Mouse (Mus musculus) limb, embryonic 12.5 days (tissue): Measurements from ENCODE around the gene Meltf. TPM values are rescaled to one million over a fixed set of nuclear protein-coding genes. Genes with fewer than 3 reads are reported as not detected.

ENCODE experiments used
- ATAC-seq: fragments of 200-750 bp; cut with Nextera tagmentation; 2 replicates; pipeline ENCODE4 v1.8.0; 2017; ENCODE audit warnings: low read depth, moderate TSS enrichment; ENCODE audit not compliant: insufficient number of reproducible peaks, insufficient read depth, low FRiP score, low TSS enrichment
- H3K27ac ChIP-seq: fragments of 300-500 bp; sonication (generic); 2 replicates; pipeline ENCODE4 v1.5.1; 2016; ENCODE audit warnings: mild to moderate bottlenecking, moderate library complexity
- H3K27me3 ChIP-seq: fragments of 300-500 bp; sonication (generic); 2 replicates; pipeline ENCODE4 v1.6.1; 2016; ENCODE audit warnings: mild to moderate bottlenecking, moderate library complexity
- H3K36me3 ChIP-seq: fragments of 300-500 bp; sonication (generic); 2 replicates; pipeline ENCODE4 v1.6.1; 2016; ENCODE audit warnings: mild to moderate bottlenecking, moderate library complexity
- H3K4me1 ChIP-seq: fragments of 300-500 bp; sonication (generic); replicated peaks from 2 replicates; pipeline ENCODE4 v1.6.1; 2016
- H3K4me2 ChIP-seq: fragments of 300-500 bp; sonication (generic); 2 replicates; pipeline ENCODE4 v1.6.1; 2016; ENCODE audit warnings: mild to moderate bottlenecking, moderate library complexity
- H3K4me3 ChIP-seq: fragments of 300-500 bp; sonication (generic); replicated peaks from 2 replicates; pipeline ENCODE4 v1.5.1; 2016; ENCODE audit warnings: mild to moderate bottlenecking
- H3K9ac ChIP-seq: fragments of 300-500 bp; sonication (generic); replicated peaks from 2 replicates; pipeline ENCODE4 v1.6.1; 2016; ENCODE audit warnings: mild to moderate bottlenecking, moderate library complexity
- H3K9me3 ChIP-seq: fragments of 300-500 bp; sonication (generic); 2 replicates; pipeline ENCODE4 v1.6.1; 2016; ENCODE audit warnings: mild to moderate bottlenecking, moderate library complexity
- WGBS: fragments of 180-500 bp; shearing (Covaris S2); methylation state at CpG from one replicate; pipeline ENCODE4 v1.1.7; 2016; 5-methylcytosine and 5-hydroxymethylcytosine counted together
- polyA plus RNA-seq: library from polyadenylated mRNA; unstranded; fragments of >200 nt; fragmentation: Nextera tagmentation; extraction: Ambion mirVana; gene quantifications from 2 replicates; pipeline ENCODE4 v1.2.1, GENCODE M21; 2016

Gene Meltf
- polyA plus RNA-seq, 1 experiment from 2014 or later: 0.70 TPM

DNA sequence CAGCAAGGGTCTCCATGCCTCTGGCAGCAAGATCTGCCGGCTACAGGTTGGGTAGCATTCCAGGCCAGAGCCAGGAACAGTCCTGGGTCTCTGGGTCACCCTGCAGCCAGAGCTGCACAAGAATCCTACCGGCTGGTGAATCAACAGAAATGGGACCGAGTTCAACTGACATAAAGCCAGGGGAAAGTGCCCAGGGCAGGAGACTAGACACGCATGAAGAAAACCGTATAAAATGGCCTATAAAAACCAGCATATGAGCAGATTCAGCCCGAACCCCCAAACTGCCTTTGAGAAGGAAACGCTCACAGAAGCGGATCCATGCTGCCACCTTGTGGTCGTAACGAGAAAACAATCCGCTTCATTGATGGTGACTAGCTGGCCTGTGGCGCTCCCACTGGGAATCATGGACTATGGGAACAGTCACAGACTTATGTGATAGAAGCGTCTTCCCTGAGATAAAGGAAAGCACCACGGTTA, 39.7 kb downstream of the Meltf start:
- H3K9ac ChIP-seq: no peak overlapping the region
- peak; percentile 47; the same call in 1 of the 2 replicates for ATAC-seq
- H3K27me3 ChIP-seq: no peaks in the 10 kb centered on the region
- H3K4me2 ChIP-seq: peak overlapping the region; percentile 40
- H3K27ac ChIP-seq: no peak overlapping the region
- no peak overlapping the region for H3K4me3 ChIP-seq
- no peaks in the 10 kb centered on the region for H3K9me3 ChIP-seq
- no peaks in the 10 kb centered on the region for H3K36me3 ChIP-seq
- 7% methylated on average over 14 of the region's 14 CpGs for WGBS
- peaks cover 3% of the 10 kb centered on the region; the same call in 1 of the 2 replicates for H3K4me1 ChIP-seq

DNA sequence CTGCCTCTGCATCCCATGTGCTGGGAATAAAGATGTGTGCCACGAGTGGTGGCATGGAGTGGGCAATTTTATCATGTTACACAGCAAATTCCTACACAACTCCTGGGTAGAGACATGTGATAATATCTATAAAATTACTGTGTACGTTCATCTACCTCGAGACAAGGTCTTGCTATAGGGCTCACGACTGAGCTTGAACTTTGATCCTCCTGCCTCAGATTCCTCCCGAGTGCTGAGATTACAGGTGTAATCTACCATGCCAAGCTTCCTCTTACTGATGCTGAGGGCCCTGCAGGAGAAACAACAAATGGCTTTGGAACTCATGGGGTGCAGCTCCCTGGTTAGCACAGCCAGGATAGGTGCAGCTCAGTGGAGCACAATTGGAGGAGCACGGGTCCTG, 45.8 kb downstream of the Meltf start:
- Histone ChIP-seq H3K27me3 (no peaks in the 10 kb centered on the region), H3K4me2 (no peak overlapping the region), H3K9ac (no peak overlapping the region), H3K9me3 (no peaks in the 10 kb centered on the region), H3K27ac (no peak overlapping the region), H3K4me3 (no peak overlapping the region), H3K36me3 (no peaks in the 10 kb centered on the region), H3K4me1 (no peaks in the 10 kb centered on the region)
- ATAC-seq: no peak
- WGBS: 82% methylated on average over 6 of the region's 6 CpGs

DNA sequence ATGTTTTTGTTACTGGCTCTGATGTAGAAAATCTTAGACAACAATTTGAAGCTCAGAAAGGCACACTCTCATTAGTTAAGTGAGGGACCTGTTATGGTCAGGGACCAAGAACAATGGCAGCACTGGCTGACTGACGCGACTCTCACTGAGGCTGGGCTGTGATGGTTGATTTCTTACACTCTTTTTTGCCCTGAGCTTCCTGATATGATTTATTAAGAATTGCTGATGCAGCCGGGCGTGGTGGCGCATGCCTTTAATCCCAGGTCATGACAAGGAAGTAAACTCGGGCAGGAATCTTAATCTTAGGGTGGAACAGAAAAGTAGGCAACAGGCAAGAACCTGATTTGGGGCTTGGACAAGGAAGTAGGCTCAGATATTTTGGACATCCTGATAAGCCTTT, 47.5 kb downstream of the Meltf start:
- 87% methylated on average over 6 of the region's 6 CpGs for WGBS
- no peak overlapping the region for H3K9ac ChIP-seq
- no peak for ATAC-seq

DNA sequence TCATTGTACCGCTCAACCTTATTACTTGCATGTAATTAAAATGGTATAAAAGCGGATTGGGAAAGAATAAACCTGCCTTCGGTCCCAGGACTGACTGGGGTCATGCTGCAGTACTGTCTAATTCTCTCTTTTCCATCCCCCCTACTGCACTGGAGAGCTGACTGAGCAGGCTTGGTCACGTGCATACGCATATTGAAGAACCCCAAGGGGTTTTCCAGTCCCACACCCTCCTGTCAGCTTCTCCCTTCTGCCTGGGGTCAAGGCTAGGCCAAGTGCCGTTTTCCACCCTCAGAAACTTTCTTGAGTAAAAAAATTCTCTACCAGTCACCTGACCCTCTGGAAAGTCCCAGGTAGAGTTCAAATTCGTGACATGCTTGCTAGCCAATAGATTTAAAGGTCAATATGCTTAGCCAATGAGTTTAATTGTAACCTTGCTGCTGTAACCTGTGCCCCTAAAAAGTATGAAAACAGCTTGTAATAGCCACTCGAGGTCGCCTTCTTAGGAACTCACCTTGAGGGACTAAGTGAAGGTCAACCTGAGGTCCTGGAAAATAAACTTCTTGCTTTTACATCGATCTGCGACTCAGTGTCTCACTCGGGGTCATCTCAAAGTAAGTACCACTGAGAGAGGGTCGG, 48.1 kb downstream of the Meltf start:
- 82% methylated on average over 13 of the region's 13 CpGs for WGBS
- no peak for ATAC-seq
- no peak overlapping the region for H3K4me2 ChIP-seq

More for the DNA sequence above, 47.5 kb downstream of the Meltf start:
- H3K4me2 ChIP-seq: no peak overlapping the region
- peaks cover 7% of the 10 kb centered on the region; the same call in 1 of the 2 replicates for H3K27me3 ChIP-seq
- H3K4me3 ChIP-seq: no peak overlapping the region
- no peak overlapping the region for H3K27ac ChIP-seq
- H3K4me1 ChIP-seq: no peaks in the 10 kb centered on the region
- H3K36me3 ChIP-seq: no peaks in the 10 kb centered on the region
- H3K9me3 ChIP-seq: no peaks in the 10 kb centered on the region

DNA sequence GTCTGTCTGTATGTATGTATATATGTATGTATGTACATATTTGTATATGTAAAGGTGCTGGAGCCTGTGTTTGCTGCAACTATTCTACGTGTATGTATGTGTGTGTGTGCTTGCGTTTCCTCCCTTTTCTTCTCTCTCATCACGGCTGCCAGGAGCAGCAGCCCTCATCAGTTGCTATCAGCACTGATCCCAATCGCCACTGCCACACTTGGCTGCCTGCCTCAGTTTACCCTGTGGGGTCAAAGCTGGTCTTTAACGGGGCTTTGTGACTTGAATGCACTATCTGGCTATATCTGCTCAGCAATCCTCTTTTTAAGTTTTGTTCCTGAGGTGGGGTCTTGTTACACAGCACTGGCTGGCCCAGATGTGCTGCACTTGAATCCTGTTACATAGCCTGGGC, 48.8 kb downstream of the Meltf start:
- no peaks in the 10 kb centered on the region for H3K36me3 ChIP-seq
- no peak overlapping the region for H3K4me2 ChIP-seq
- no peak overlapping the region for H3K9ac ChIP-seq
- WGBS: 83% methylated on average over 5 of the region's 5 CpGs
- no peak overlapping the region for H3K4me3 ChIP-seq
- no peak overlapping the region for H3K27ac ChIP-seq
- no peaks in the 10 kb centered on the region for H3K9me3 ChIP-seq
- H3K27me3 ChIP-seq: peaks cover 16% of the 10 kb centered on the region
- H3K4me1 ChIP-seq: no peaks in the 10 kb centered on the region
- ATAC-seq: no peak

More for the DNA sequence above, 48.1 kb downstream of the Meltf start:
- Histone ChIP-seq H3K27me3 (peaks cover 9% of the 10 kb centered on the region; the same call in 1 of the 2 replicates), H3K9me3 (no peaks in the 10 kb centered on the region), H3K9ac (no peak overlapping the region), H3K27ac (no peak overlapping the region), H3K4me1 (no peaks in the 10 kb centered on the region), H3K36me3 (no peaks in the 10 kb centered on the region), H3K4me3 (no peak overlapping the region)

DNA sequence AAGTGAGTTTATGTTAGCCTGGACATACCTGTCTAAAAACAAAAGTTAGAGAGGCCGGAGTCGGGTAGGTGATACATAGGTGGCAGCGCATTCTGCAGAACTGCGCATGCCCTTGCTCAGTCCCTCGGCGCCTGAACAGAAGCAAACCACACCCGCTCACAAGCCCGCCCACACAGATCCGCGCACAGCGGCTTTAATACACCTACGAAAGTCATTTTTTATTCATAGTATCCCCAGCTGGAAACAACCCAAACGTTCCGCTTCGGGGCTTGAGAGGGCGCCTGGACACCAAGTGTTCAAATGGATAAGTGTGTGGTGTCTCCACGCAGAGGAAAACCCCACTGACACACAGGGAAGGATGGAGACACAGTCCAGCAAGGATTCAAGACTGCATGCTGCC, 52.7 kb downstream of the Meltf start:
- 52% methylated on average over 17 of the region's 17 CpGs for WGBS
- ATAC-seq: no peak
- no peaks in the 10 kb centered on the region for H3K9me3 ChIP-seq
- peaks cover 53% of the 10 kb centered on the region for H3K27me3 ChIP-seq
- no peak overlapping the region for H3K4me2 ChIP-seq
- H3K4me3 ChIP-seq: no peak overlapping the region
- no peak overlapping the region for H3K9ac ChIP-seq
- H3K36me3 ChIP-seq: no peaks in the 10 kb centered on the region
- no peak overlapping the region for H3K27ac ChIP-seq
- peaks cover 20% of the 10 kb centered on the region for H3K4me1 ChIP-seq

DNA sequence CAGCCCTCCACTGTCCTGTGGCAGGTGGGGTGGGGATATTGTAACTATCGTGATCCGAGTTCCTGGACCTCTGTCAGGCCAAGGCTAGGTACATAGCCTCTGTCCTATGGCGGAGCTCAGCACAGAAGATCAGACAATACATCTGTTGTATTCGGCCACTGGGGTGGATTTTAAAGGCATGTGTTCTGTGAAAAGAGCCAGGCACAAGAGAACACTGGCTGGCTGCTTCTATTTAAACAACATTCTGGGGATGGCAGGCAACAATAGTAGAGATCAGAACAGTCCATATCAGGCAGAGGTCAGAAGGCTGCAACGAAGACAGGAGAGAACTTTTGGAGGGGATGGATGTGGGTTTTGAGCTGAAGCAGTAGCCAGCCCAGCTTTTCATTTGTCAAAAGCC, 53.6 kb downstream of the Meltf start:
- Histone ChIP-seq H3K4me1 (peaks cover 20% of the 10 kb centered on the region), H3K27ac (no peak overlapping the region), H3K27me3 (peaks cover 60% of the 10 kb centered on the region), H3K9me3 (no peaks in the 10 kb centered on the region; the same call in 1 of the 2 replicates), H3K36me3 (no peaks in the 10 kb centered on the region), H3K4me2 (peak overlapping the region; percentile 93; the same call in 1 of the 2 replicates), H3K9ac (no peak overlapping the region), H3K4me3 (no peak overlapping the region)
- no peak for ATAC-seq
- WGBS: 62% methylated on average over 5 of the region's 5 CpGs

DNA sequence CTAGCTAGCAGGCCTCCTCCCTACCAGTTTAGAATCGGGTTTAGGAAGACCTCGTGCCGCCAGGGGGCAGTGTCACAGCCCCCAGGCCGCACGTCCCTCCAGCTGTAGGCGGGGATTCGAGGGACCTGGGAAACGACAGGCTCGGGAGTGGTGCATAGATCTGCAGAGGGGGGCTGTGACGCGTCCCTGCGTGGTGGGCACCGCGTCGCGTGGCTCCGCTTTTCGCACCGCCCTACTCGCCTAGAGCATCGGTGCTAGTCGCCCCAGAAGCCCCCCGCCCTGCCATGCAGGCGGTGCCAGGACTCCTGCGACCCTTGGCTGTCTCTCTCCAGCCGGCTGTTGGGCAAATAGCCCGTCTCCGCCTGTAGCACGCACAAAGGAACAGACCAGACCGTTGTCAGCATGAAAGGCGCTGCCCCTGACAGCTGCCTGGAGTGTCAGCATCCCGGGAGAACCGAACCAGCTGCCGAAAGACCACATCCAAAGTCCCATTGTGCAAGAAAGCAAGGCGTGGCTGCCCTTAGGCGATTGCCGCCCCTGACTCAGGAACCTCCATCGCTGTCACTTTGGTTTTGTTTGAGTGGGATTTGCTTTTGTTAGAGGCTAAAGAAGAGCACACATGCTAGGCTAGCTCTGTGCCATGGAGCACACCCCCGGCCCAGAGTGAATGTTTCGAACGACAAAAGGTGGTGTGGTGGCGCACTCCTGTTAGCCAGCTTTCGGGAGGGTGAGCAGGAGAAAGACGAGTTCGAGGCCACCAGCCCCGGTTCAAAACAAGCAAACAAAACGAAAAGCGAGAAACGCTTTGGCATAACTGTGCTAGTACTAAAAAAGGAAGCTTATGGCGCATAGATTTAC, 54.5 kb downstream of the Meltf start:
- under 1% methylated on average over 50 of the region's 50 CpGs for WGBS
- H3K27ac ChIP-seq: no peak overlapping the region
- no peaks in the 10 kb centered on the region for H3K36me3 ChIP-seq
- peaks cover 20% of the 10 kb centered on the region for H3K4me1 ChIP-seq
- H3K9ac ChIP-seq: peak overlapping the region; percentile 57
- H3K4me2 ChIP-seq: peak overlapping the region; percentile 93
- H3K4me3 ChIP-seq: peak overlapping the region; percentile 53
- peaks cover 60% of the 10 kb centered on the region for H3K27me3 ChIP-seq
- no peaks in the 10 kb centered on the region; the same call in 1 of the 2 replicates for H3K9me3 ChIP-seq
- ATAC-seq: peak; percentile 88

DNA sequence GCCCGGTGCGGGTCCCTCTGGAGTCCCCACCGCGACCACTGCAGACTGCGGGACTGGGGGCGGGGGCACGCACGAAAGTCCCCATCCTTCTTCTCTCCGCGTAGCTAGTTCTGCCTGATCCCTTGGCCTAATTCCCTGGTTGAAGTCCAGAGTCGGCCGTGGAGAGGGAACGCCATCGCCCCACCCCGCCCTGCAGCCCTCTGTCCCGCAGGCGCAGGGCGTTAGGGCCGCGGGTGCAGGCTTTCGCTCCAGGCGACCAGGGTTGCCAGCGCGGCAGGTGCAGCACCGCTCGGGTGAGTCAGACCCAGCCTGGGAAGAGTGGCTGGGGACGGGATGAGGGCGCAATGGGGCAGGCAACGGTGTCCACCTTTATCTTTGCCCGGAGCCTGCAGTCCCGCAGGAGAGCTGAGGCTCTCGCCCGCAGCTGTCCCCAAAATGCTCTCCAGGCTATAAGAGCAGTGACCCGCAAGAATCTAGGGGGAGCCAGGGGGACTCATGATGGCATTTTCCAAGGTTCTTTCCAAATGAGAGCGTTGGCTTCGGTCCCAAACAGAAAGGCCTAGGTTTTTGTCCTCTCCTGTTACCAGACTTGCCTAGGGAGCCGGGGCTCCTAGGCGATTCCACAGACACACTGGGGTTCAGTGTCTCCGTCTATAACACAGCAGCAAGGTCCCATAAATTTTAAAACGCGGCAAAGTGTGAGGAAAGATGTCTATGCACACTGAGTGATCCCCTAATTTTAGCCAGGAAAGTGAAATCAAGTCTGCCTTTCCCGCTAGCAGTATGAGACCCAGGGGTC, 55.3 kb downstream of the Meltf start, which contains the start of gene Pigz:
Pigz (plus strand) TSS at position 101 of the 799 bp plus-strand sequence.
- 8% methylated on average over 42 of the region's 42 CpGs for WGBS
- no peak for ATAC-seq
- Histone ChIP-seq H3K27me3 (peaks cover 60% of the 10 kb centered on the region), H3K4me3 (peak within 1 kb of the TSS; percentile 53), H3K27ac (no peak within 1 kb of the TSS), H3K4me1 (peaks cover 20% of the 10 kb centered on the region), H3K36me3 (no peaks in the 10 kb centered on the region), H3K4me2 (peak within 1 kb of the TSS; percentile 93), H3K9ac (peak within 1 kb of the TSS; percentile 57), H3K9me3 (no peaks in the 10 kb centered on the region; the same call in 1 of the 2 replicates)

DNA sequence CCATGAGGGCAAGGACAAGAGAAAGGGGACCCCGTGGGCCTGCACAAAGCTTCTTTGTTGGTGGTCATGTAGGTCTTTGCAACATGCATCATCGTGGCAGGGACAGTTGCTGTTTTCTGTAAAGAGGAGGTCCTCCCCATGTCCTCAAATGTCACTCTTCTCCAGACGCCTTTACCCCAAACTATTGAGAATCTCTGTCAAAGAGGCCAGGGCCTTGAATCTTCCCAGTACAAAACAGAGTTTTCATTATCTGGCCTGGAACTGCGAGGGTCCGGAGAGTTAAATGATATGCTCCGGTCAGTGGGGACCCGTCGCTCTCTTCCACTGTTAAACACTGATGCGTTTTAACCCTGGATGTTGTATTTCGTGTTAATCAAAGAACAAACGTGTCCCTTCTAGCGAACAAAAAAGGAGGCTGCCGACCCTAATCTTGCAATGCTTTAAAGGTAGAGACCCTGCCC, 56.0 kb downstream of the Meltf start:
- H3K27ac ChIP-seq: no peak overlapping the region
- H3K4me1 ChIP-seq: peaks cover 20% of the 10 kb centered on the region
- H3K9me3 ChIP-seq: no peaks in the 10 kb centered on the region; the same call in 1 of the 2 replicates
- peak overlapping the region; percentile 51 for H3K4me2 ChIP-seq
- 24% methylated on average over 13 of the region's 13 CpGs for WGBS
- no peak for ATAC-seq
- H3K4me3 ChIP-seq: peak overlapping the region; percentile 30
- no peaks in the 10 kb centered on the region for H3K36me3 ChIP-seq
- 0 out of 2 replicates have a peak overlapping the region, but pooled peaks have one; percentile 37 for H3K9ac ChIP-seq
- peaks cover 60% of the 10 kb centered on the region for H3K27me3 ChIP-seq
